Mouse (Mus musculus) left cerebral cortex, postnatal 4 days (tissue): Measurements from ENCODE around the gene Hmgn1. TPM values are rescaled to one million over a fixed set of nuclear protein-coding genes. Genes with fewer than 3 reads are reported as not detected.
A peak's percentile ranks its signal among the peaks of the same experiment; 100 is the strongest.
"Not testable (repeated sequence)": the region's sequence is repeated elsewhere in the genome, so short reads cannot be mapped to it uniquely, and the experiment has no call there.

Source experiments
- DNase-seq: peaks from one replicate; pipeline ENCODE4 v3.0.0-alpha.2; 2022
- intact Hi-C: fragments of 180-260 bp; cut with DNase I; formaldehyde crosslinking; loops from one replicate; pipeline ENCODE4 v1.15.1; 2025
- total RNA-seq, 2 experiments: library from RNA; stranded (reverse); gene quantifications; 2 replicates each; pipeline ENCODE4 v1.2.3; 2021

Hmgn1 gene
- 100 to 1,000 TPM; 102 to 103 TPM for total RNA-seq

GRCm38 (mm10) chr16:96127657-96128344, at the start of gene Hmgn1:
TSS of gene Hmgn1 (minus strand) at chr16:96127729.
- intact Hi-C loops = no loop called here
- DNase-seq = peak; percentile 100

GRCm38 (mm10) chr16:96175399-96175798, 47.9 kb upstream of the Hmgn1 start:
- intact Hi-C loops = no loop called here

GRCm38 (mm10) chr16:96173648-96174047, 46.1 kb upstream of the Hmgn1 start:
- DNase-seq = no peak
- intact Hi-C loops = no loop called here

More at GRCm38 (mm10) chr16:96175399-96175798, 47.9 kb upstream of the Hmgn1 start:
- peak; percentile 14 for DNase-seq

GRCm38 (mm10) chr16:96168837-96169236, 41.3 kb upstream of the Hmgn1 start:
- intact Hi-C loops = no loop called here
- no peak for DNase-seq

- intact Hi-C loops = no loop called here
- DNase-seq = no peak
These were observed 38.3 kb upstream of the Hmgn1 start for GRCm38 (mm10) chr16:96165723-96166264.

- peak; percentile 28 for DNase-seq
- intact Hi-C loops = no loop called here
These were observed 33.8 kb upstream of the Hmgn1 start for GRCm38 (mm10) chr16:96161336-96161735.

- intact Hi-C loops = no loop called here
- DNase-seq = no peak
These were observed 33.4 kb upstream of the Hmgn1 start for GRCm38 (mm10) chr16:96160927-96161326.

GRCm38 (mm10) chr16:96159794-96160346, 32.3 kb upstream of the Hmgn1 start:
- intact Hi-C loops = no loop called here
- no peak for DNase-seq

GRCm38 (mm10) chr16:96159091-96159731, 31.7 kb upstream of the Hmgn1 start:
- intact Hi-C loops = no loop called here
- DNase-seq = peak; percentile 81

GRCm38 (mm10) chr16:96158511-96159080, 31.1 kb upstream of the Hmgn1 start:
- intact Hi-C loops = no loop called here

GRCm38 (mm10) chr16:96157171-96157570, 29.6 kb upstream of the Hmgn1 start:
- intact Hi-C loops = no loop called here
- no peak for DNase-seq

More at GRCm38 (mm10) chr16:96158511-96159080, 31.1 kb upstream of the Hmgn1 start:
- DNase-seq = no peak

- no peak for DNase-seq
- intact Hi-C loops = no loop called here
These were observed 28.5 kb upstream of the Hmgn1 start for GRCm38 (mm10) chr16:96156019-96156418.

- DNase-seq = no peak
- intact Hi-C loops = no loop called here
These were observed 26.9 kb upstream of the Hmgn1 start for GRCm38 (mm10) chr16:96154476-96154875.

- intact Hi-C loops = no loop called here
- peak; percentile 85 for DNase-seq
These were observed 24.0 kb upstream of the Hmgn1 start for GRCm38 (mm10) chr16:96151551-96151950.

- intact Hi-C loops = no loop called here
- no peak for DNase-seq
These were observed 23.5 kb upstream of the Hmgn1 start for GRCm38 (mm10) chr16:96150995-96151394.

GRCm38 (mm10) chr16:96149311-96149710, 21.8 kb upstream of the Hmgn1 start:
- intact Hi-C loops = loop anchor here (5.0 kb wide), 1 partner anchor 193 kb away; no protein-coding TSS in a partner anchor
- no peak for DNase-seq

GRCm38 (mm10) chr16:96148834-96149233, 21.3 kb upstream of the Hmgn1 start:
- no peak for DNase-seq
- intact Hi-C loops = loop anchor here (5.0 kb wide), 1 partner anchor 193 kb away; no protein-coding TSS in a partner anchor

GRCm38 (mm10) chr16:96145814-96146213, 18.3 kb upstream of the Hmgn1 start:
- intact Hi-C loops = loop anchor here (2.0 to 5.0 kb wide), 2 partner anchors 49 to 196 kb away; no protein-coding TSS in a partner anchor
- DNase-seq = no peak

GRCm38 (mm10) chr16:96145110-96145800, 17.7 kb upstream of the Hmgn1 start, which contains the start of gene Wrb:
TSS of gene Wrb (plus strand) at chr16:96145407.
- intact Hi-C loops = loop anchor here (2.0 to 5.0 kb wide), 2 partner anchors 50 to 197 kb away; no protein-coding TSS in a partner anchor
- peak; percentile 100 for DNase-seq

- intact Hi-C loops = loop anchor here (2.0 to 5.0 kb wide), 2 partner anchors 50 to 198 kb away; no protein-coding TSS in a partner anchor
- DNase-seq = not testable (repeated sequence)
These were observed 17.2 kb upstream of the Hmgn1 start for GRCm38 (mm10) chr16:96144748-96145109.
